Comparison of ENCODE assay signal across 9 mouse cellular contexts in the genomic region with DNA sequence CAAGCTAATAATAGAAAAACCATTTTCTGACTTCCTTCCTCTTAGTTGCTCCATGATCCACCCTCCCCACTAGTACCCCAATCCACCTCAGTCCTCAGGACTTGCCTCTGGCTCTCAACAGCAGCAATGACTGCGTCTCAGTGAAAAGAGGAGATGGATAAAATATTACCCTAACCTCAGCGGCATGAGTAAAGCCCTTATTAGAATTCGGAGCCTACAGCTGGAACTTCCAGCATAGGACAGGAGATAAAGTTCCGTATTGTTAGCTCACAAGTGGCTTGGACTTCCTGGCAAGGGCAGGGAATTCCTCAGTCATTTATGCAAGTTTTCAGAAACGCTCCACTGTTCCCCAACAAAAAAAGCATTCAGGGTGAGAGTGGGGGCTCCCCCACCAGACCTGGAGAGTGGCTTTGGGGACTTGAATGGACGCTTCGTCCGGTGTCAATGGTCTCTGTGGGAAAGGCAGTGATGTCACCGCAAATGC.
A peak's percentile ranks its signal among the peaks of the same experiment; 100 is the strongest.
DNase-seq lines count a peak whose midpoint lies in the region; ATAC-seq lines count a peak whose summit lies in the region.
"Had no signal": no experiment of that assay in that cellular context is flagged by ENCODE, and none has a peak within 500 bp of the region (broad histone marks: within the 10 kb centered on the region; RNA-seq: fewer than 3 reads in every experiment).

No protein-coding gene starts in this region.

- H3K9me3 ChIP-seq in kidney, embryonic 15.5 days (replicated peaks): no peaks in the 10 kb centered on the region
- H3K9me3 ChIP-seq in heart, embryonic 10.5 days: no peaks in the 10 kb centered on the region

- peak overlapping the region; percentile 76 for H3K27ac ChIP-seq in kidney, embryonic 15.5 days
- H3K27ac ChIP-seq in heart, embryonic 10.5 days: 0 out of 2 replicates have a peak overlapping the region, but pooled peaks have one; percentile 22

- 0 out of 2 replicates have a peak, but pooled peaks cover 13% of the 10 kb centered on the region for H3K4me1 ChIP-seq in kidney, embryonic 15.5 days
- H3K4me1 ChIP-seq in heart, embryonic 10.5 days: peaks cover 13% of the 10 kb centered on the region

- ATAC-seq in kidney, embryonic 15.5 days (replicated peaks; ENCODE audit: low FRiP score): no peak
- peak; percentile 30; the same call in 1 of the 2 replicates for ATAC-seq in common myeloid progenitor, adult 5-6 weeks (replicated peaks; ENCODE audit: low read depth, poor library complexity, severe bottlenecking)

- no peak overlapping the region for H3K4me3 ChIP-seq in kidney, embryonic 15.5 days (replicated peaks)
- no peak overlapping the region for H3K4me3 ChIP-seq in heart, embryonic 10.5 days
- H3K4me3 ChIP-seq: erythroblast, embryonic 14.5 days had no signal

- no peaks in the 10 kb centered on the region for H3K27me3 ChIP-seq in kidney, embryonic 15.5 days
- no peaks in the 10 kb centered on the region for H3K27me3 ChIP-seq in heart, embryonic 10.5 days (ENCODE audit: insufficient read depth, poor library complexity, severe bottlenecking)

- H3K9ac ChIP-seq in kidney, embryonic 15.5 days: no peak overlapping the region

- H3K4me2 ChIP-seq in kidney, embryonic 15.5 days: no peak overlapping the region

- intact Hi-C loops in left cerebral cortex, postnatal 4 days (cut with DNase I): no loop called here

- no peak for DNase-seq in kidney, adult 11 months
- no peak for DNase-seq in heart, embryonic 10.5 days (ENCODE audit: low spot score)
- peak; percentile 50 for DNase-seq in left cerebral cortex, postnatal 4 days
- no peak for DNase-seq in yolk sac, embryonic 10.5 days (ENCODE audit: low spot score)
- no peak for DNase-seq in urinary bladder, postnatal 14 days (ENCODE audit: low spot score)
- DNase-seq in thymus, postnatal 36 days: no peak

- H3K36me3 ChIP-seq in kidney, embryonic 15.5 days: no peaks in the 10 kb centered on the region
- H3K36me3 ChIP-seq in heart, embryonic 10.5 days: no peaks in the 10 kb centered on the region

- WGBS in kidney, embryonic 15.5 days: 56% methylated on average over 9 of the region's 9 CpGs
- WGBS in heart, embryonic 10.5 days: 48% methylated on average over 9 of the region's 9 CpGs
